ENCODE assay signal across 9 mouse cellular contexts in genomic region chr7:140078711-140079110, GRCm38 (mm10). TPM values are rescaled to one million over a fixed set of nuclear protein-coding genes. Genes with fewer than 3 reads are reported as not detected.
DNase-seq lines count a peak whose midpoint lies in the region; TF ChIP-seq lines count a peak whose summit lies in the region.
"Had no signal": no experiment of that assay in that cellular context is flagged by ENCODE, and none has a peak within 500 bp of the region (broad histone marks: within the 10 kb centered on the region; RNA-seq: fewer than 3 reads in every experiment).

No protein-coding gene starts in this region.

- no peaks in the 10 kb centered on the region for H3K36me3 ChIP-seq in heart, embryonic 10.5 days

- WGBS in heart, embryonic 10.5 days: 8% methylated on average over 5 of the region's 5 CpGs
- 6% methylated on average over 5 of the region's 5 CpGs for WGBS in bone marrow, adult 2 months

- DNase-seq in heart, adult 18-20 months: peak; percentile 45 to 82
- no peak for DNase-seq in heart, embryonic 10.5 days (ENCODE audit: low spot score)
- peak; percentile 74 for DNase-seq in CD4-positive helper T cell, adult 2 months (ENCODE audit: low read depth, low spot score)
- peak; percentile 78 to 83 for DNase-seq in layer of hippocampus, postnatal 10 days (ENCODE audit: low spot score in 2 of 2)
- peak; percentile 82 for DNase-seq in mesoderm, embryonic 11.5 days (ENCODE audit: low read depth, low spot score)
- DNase-seq in spleen, postnatal 36 days (ENCODE audit: low spot score in 2 of 2): peak; percentile 26 to 39

- TF ChIP-seq CTCF in bone marrow, adult 2 months (IDR thresholded peaks at IDR 0.05; ENCODE audit: control insufficient read depth, insufficient read depth, low read length): peak; percentile 79
- TF ChIP-seq CTCF in embryonic fibroblast, embryonic 13.5 days (IDR thresholded peaks at IDR 0.05; ENCODE audit: borderline replicate concordance, insufficient read depth, low read length): peak; percentile 68

- no peak overlapping the region for H3K27ac ChIP-seq in heart, embryonic 10.5 days
- no peak overlapping the region for H3K27ac ChIP-seq in bone marrow, adult 2 months (ENCODE audit: control insufficient read depth, insufficient read depth, low read depth, low read length, poor library complexity)
- no peak overlapping the region for H3K27ac ChIP-seq in embryonic fibroblast, embryonic 13.5 days (ENCODE audit: insufficient read depth, low read length)

- peaks cover 57% of the 10 kb centered on the region for H3K27me3 ChIP-seq in heart, embryonic 10.5 days (ENCODE audit: insufficient read depth, poor library complexity, severe bottlenecking)

- 0 out of 2 replicates have a peak, but pooled peaks cover 6% of the 10 kb centered on the region for H3K4me1 ChIP-seq in heart, embryonic 10.5 days
- H3K4me1 ChIP-seq in bone marrow, adult 2 months (ENCODE audit: control insufficient read depth, insufficient read depth, low read length): no peaks in the 10 kb centered on the region
- no peaks in the 10 kb centered on the region for H3K4me1 ChIP-seq in embryonic fibroblast, embryonic 13.5 days (ENCODE audit: control insufficient read depth, insufficient read depth, low read length)

- H3K9me3 ChIP-seq in heart, embryonic 10.5 days: no peaks in the 10 kb centered on the region

- no peak for TF ChIP-seq POLR2A in bone marrow, adult 2 months (IDR thresholded peaks at IDR 0.05; ENCODE audit: borderline replicate concordance, control insufficient read depth, low read depth, low read length)
- no peak for TF ChIP-seq POLR2A in embryonic fibroblast, embryonic 13.5 days (IDR thresholded peaks at IDR 0.05; ENCODE audit: low read depth, low read length)

- H3K4me3 ChIP-seq in heart, embryonic 10.5 days: no peak overlapping the region
- no peak overlapping the region for H3K4me3 ChIP-seq in bone marrow, adult 2 months (replicated peaks; ENCODE audit: control insufficient read depth, low read depth, low read length)
- no peak overlapping the region for H3K4me3 ChIP-seq in embryonic fibroblast, embryonic 13.5 days (ENCODE audit: insufficient read depth, low read length)

RNA-seq across cellular contexts. Expression of gene Caly, which starts 3.6 kb away (rescaled TPM):
- total RNA-seq in heart, adult 18-20 months (2021): not detected
- polyA plus RNA-seq in heart, embryonic 10.5 days (2016; fragmentation: Nextera tagmentation; extraction: Ambion mirVana): 0.30 and 0.45 TPM in 2 replicates
- not detected in 2 replicates for polyA plus RNA-seq in bone marrow, adult 2 months (2011; ENCODE audit: insufficient read depth, insufficient read length, low replicate concordance, missing spikeins)
- polyA plus RNA-seq in embryonic fibroblast, embryonic 13.5 days (2011; ENCODE audit: insufficient read length, low read depth, missing spikeins): not detected in 2 replicates
- 100 to 1,000 TPM; 247 to 252 TPM for total RNA-seq in layer of hippocampus, postnatal 10 days (2021)
- polyA plus RNA-seq: liver, embryonic 16.5 days had no signal

RNA-seq across cellular contexts. Expression of gene Prap1, which starts 14.5 kb away (rescaled TPM):
- total RNA-seq in heart, adult 18-20 months (2021): not detected
- not detected in 2 replicates for polyA plus RNA-seq in heart, embryonic 10.5 days (2016; fragmentation: Nextera tagmentation; extraction: Ambion mirVana)
- polyA plus RNA-seq in bone marrow, adult 2 months (2011; ENCODE audit: insufficient read depth, insufficient read length, low replicate concordance, missing spikeins): not detected in 2 replicates
- not detected in 2 replicates for polyA plus RNA-seq in embryonic fibroblast, embryonic 13.5 days (2011; ENCODE audit: insufficient read length, low read depth, missing spikeins)
- total RNA-seq in layer of hippocampus, postnatal 10 days (2021): not detected

RNA-seq across cellular contexts. Expression of gene Fuom, which starts 23.5 kb away (rescaled TPM):
- total RNA-seq in heart, adult 18-20 months (2021): 10 to 100 TPM; 76.2 to 87.2 TPM
- 41.0 and 59.9 TPM in 2 replicates for polyA plus RNA-seq in heart, embryonic 10.5 days (2016; fragmentation: Nextera tagmentation; extraction: Ambion mirVana)
- polyA plus RNA-seq in bone marrow, adult 2 months (2011; ENCODE audit: insufficient read depth, insufficient read length, low replicate concordance, missing spikeins): 11.3 and 18.7 TPM in 2 replicates
- 15.1 and 29.3 TPM in 2 replicates for polyA plus RNA-seq in embryonic fibroblast, embryonic 13.5 days (2011; ENCODE audit: insufficient read length, low read depth, missing spikeins)
- total RNA-seq in layer of hippocampus, postnatal 10 days (2021): 10 to 100 TPM; 26.8 to 27.1 TPM

RNA-seq across cellular contexts. Expression of gene Msx3, which starts 29.8 kb away (rescaled TPM):
- not detected for total RNA-seq in heart, adult 18-20 months (2021)
- not detected in 2 replicates for polyA plus RNA-seq in heart, embryonic 10.5 days (2016; fragmentation: Nextera tagmentation; extraction: Ambion mirVana)
- not detected in 2 replicates for polyA plus RNA-seq in bone marrow, adult 2 months (2011; ENCODE audit: insufficient read depth, insufficient read length, low replicate concordance, missing spikeins)
- not detected in 2 replicates for polyA plus RNA-seq in embryonic fibroblast, embryonic 13.5 days (2011; ENCODE audit: insufficient read length, low read depth, missing spikeins)
- under 1 TPM; 0.16 to 0.20 TPM for total RNA-seq in layer of hippocampus, postnatal 10 days (2021)
- polyA plus RNA-seq: liver, embryonic 16.5 days had no signal

RNA-seq across cellular contexts. Expression of gene Paox, which starts 36.9 kb away (rescaled TPM):
- total RNA-seq in heart, adult 18-20 months (2021): 1 to 10 TPM; 3.6 to 5.5 TPM
- 20.1 and 20.2 TPM in 2 replicates for polyA plus RNA-seq in heart, embryonic 10.5 days (2016; fragmentation: Nextera tagmentation; extraction: Ambion mirVana)
- polyA plus RNA-seq in bone marrow, adult 2 months (2011; ENCODE audit: insufficient read depth, insufficient read length, low replicate concordance, missing spikeins): 9.4 and 11.6 TPM in 2 replicates
- 8.9 and 9.8 TPM in 2 replicates for polyA plus RNA-seq in embryonic fibroblast, embryonic 13.5 days (2011; ENCODE audit: insufficient read length, low read depth, missing spikeins)
- total RNA-seq in layer of hippocampus, postnatal 10 days (2021): 1 to 10 TPM; 6.2 to 7.1 TPM
